Mouse (Mus musculus) left cerebral cortex, postnatal 14 days (tissue): ENCODE measurements around the gene Hk1. TPM values are rescaled to one million over a fixed set of nuclear protein-coding genes. Genes with fewer than 3 reads are reported as not detected.

Source experiments
- DNase-seq, 2 experiments: peaks; one replicate each; pipeline ENCODE4 v3.0.0; 2021 to 2022; ENCODE audit warnings: low spot score in 2 of 2, mixed read lengths in 1 of 2
- intact Hi-C: fragments of 180-260 bp; cut with DNase I; formaldehyde crosslinking; loops from one replicate; pipeline ENCODE4 v1.15.1; 2025
- total RNA-seq, 2 experiments: library from RNA; stranded (reverse); gene quantifications; 2 replicates each; pipeline ENCODE4 v1.2.3; 2021

Hk1 gene
- total RNA-seq, 2 experiments from 2014 or later: 321 to 322 TPM

GRCm38 (mm10) chr10:62238688-62239087, 141.0 kb downstream of the Hk1 start:
- intact Hi-C loops: no loop called here
- peak in 1 of 2 experiments; percentile 57 for DNase-seq

- DNase-seq: no peak
- intact Hi-C loops: no loop called here
These were observed 142.5 kb downstream of the Hk1 start for GRCm38 (mm10) chr10:62237205-62237604.

- no peak for DNase-seq
These were observed 143.5 kb downstream of the Hk1 start for GRCm38 (mm10) chr10:62236165-62236564.

GRCm38 (mm10) chr10:62231811-62232210, 147.9 kb downstream of the Hk1 start:
- DNase-seq: no peak
- intact Hi-C loops: no loop called here

More at GRCm38 (mm10) chr10:62236165-62236564, 143.5 kb downstream of the Hk1 start:
- intact Hi-C loops: no loop called here

- intact Hi-C loops: no loop called here
These were observed 148.3 kb downstream of the Hk1 start for GRCm38 (mm10) chr10:62231395-62231732.

GRCm38 (mm10) chr10:62230708-62231394, 148.9 kb downstream of the Hk1 start, which contains the start of gene Tspan15:
Gene Tspan15, minus strand, starts transcription at chr10:62231251.
- intact Hi-C loops: no loop called here
- DNase-seq: peak; percentile 69 to 82

More at GRCm38 (mm10) chr10:62231395-62231732, 148.3 kb downstream of the Hk1 start:
- no peak for DNase-seq

- DNase-seq: no peak
- intact Hi-C loops: no loop called here
These were observed 151.6 kb downstream of the Hk1 start for GRCm38 (mm10) chr10:62228126-62228525.

GRCm38 (mm10) chr10:62225839-62226238, 153.9 kb downstream of the Hk1 start:
- no peak for DNase-seq
- intact Hi-C loops: no loop called here

- intact Hi-C loops: no loop called here
- no peak for DNase-seq
These were observed 155.5 kb downstream of the Hk1 start for GRCm38 (mm10) chr10:62224231-62224630.

GRCm38 (mm10) chr10:62222777-62223176, 156.9 kb downstream of the Hk1 start:
- no peak for DNase-seq
- intact Hi-C loops: no loop called here

- DNase-seq: no peak
- intact Hi-C loops: no loop called here
These were observed 158.1 kb downstream of the Hk1 start for GRCm38 (mm10) chr10:62221647-62222046.

GRCm38 (mm10) chr10:62220732-62221514, 158.8 kb downstream of the Hk1 start:
- no peak for DNase-seq
- intact Hi-C loops: no loop called here

Other genes with a start within 250 kb of the Hk1 start
- gene Neurog3, start 246.8 kb downstream of the Hk1 start, total RNA-seq: not detected
- gene Fam241b, start 236.0 kb downstream of the Hk1 start, total RNA-seq: 10 to 100 TPM; 51.0 to 60.4 TPM
- gene Tspan15, start 148.7 kb downstream of the Hk1 start, total RNA-seq: 1 to 10 TPM; 8.4 to 8.7 TPM
- gene Tacr2, start 127.5 kb downstream of the Hk1 start, total RNA-seq: under 1 TPM; 0.15 to 0.19 TPM
- gene Hkdc1, start 42.6 kb upstream of the Hk1 start, total RNA-seq: 10 to 100 TPM; 12.5 to 15.3 TPM
- 1 to 10 TPM; 2.2 to 3.1 TPM for gene 4930507D05Rik, start 69.6 kb upstream of the Hk1 start, total RNA-seq
- gene Supv3l1, start 69.8 kb upstream of the Hk1 start, total RNA-seq: 10 to 100 TPM; 22.6 to 23.2 TPM
- gene Vps26a, start 106.9 kb upstream of the Hk1 start, total RNA-seq: 10 to 100 TPM; 45.5 to 46.5 TPM
- gene Srgn, start 147.5 kb upstream of the Hk1 start, total RNA-seq: 10 to 100 TPM in 1 of 2 experiments, 1 to 10 TPM in 1; 9.7 to 11.1 TPM
- 100 to 1,000 TPM; 167 to 172 TPM for gene Kif1bp, start 198.5 kb upstream of the Hk1 start, total RNA-seq
- 10 to 100 TPM; 23.6 to 24.0 TPM for gene Ddx21, start 222.4 kb upstream of the Hk1 start, total RNA-seq